Mouse (Mus musculus) testis, adult 2 months (tissue): Measurements from ENCODE around the gene Samd15.

Experiments
- CTCF ChIP-seq: fragments of 200-500 bp; IDR thresholded peaks from 2 replicates; pipeline ENCODE4 v1.5.1; 2012; ENCODE audit warnings: low read depth, mild to moderate bottlenecking, inconsistent platforms, low read length, moderate library complexity; ENCODE audit not compliant: control insufficient read depth, insufficient read depth, insufficient replicate concordance
- POLR2A ChIP-seq: fragments of 200-500 bp; IDR thresholded peaks from 2 replicates; pipeline ENCODE4 v1.6.1; 2012; ENCODE audit warnings: low read depth, mild to moderate bottlenecking, inconsistent platforms, low read length, moderate library complexity; ENCODE audit not compliant: control insufficient read depth

- TF ChIP-seq CTCF (no peak), POLR2A (no peak)
Measured at GRCm38 (mm10) chr12:87250161-87250560, 50.6 kb downstream of the Samd15 start.
